Mouse (Mus musculus): ENCODE data around the gene Ppm1j. TPM values are rescaled to one million over a fixed set of nuclear protein-coding genes. Genes with fewer than 3 reads are reported as not detected.

Gene Ppm1j
- total and polyA plus RNA-seq, 3 experiments: 0.54 to 2.7 TPM; not detected in 1

DNA sequence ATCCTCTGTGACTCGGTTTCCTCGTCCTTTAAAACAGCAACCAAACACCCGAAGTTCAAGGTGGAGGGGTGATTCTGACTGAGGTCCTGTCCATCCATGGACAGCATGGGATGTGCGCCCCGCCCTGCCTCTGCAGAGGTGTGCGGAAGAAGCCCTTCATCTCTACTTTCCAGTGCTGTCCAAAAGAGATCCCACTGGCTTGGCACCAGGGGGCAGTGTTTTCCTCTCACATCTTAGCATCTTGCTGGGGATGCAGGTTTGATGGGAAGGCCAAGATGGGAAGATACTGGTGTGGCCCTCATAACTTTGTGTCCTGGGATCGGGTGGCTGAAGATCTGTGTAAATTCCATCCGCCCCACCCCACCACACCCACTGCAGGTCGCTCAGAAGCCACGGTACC lies 10.8 kb upstream of the Ppm1j start:
- H3K9ac ChIP-seq (ENCODE audit: control insufficient read depth, low read depth, low read length, poor library complexity, severe bottlenecking): no peak overlapping the region
- peak; percentile 59 for DNase-seq (ENCODE audit: low read depth, low spot score)
- H3K79me2 ChIP-seq (ENCODE audit: control insufficient read depth, insufficient read depth, low read length, poor library complexity): no peaks in the 10 kb centered on the region

DNA sequence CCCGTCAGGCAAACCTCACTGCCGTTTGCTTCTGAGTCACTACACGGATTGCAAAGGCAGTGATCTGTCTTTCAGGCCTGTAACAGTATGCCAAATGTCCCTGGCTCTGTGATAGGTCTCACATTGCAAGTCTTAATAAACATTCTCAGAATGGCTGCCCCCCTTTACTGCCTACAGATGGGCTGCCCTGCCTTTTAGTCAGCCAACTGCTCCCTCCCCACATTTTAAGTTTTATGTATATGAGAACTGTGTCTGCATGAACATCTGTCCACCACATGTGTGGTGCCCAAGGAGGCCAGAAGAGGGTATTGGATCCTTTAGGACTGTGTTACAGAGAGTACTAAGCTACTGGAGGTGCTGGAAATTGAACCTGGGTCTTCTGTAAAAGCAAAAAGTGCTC lies 9.9 kb upstream of the Ppm1j start:
- Histone ChIP-seq H3K27me3 (ENCODE audit: control insufficient read depth in 1 of 2, insufficient read depth in 2 of 2, low read length in 2 of 2) (no peaks in the 10 kb centered on the region; a peak in 1 of 4 replicates), H3K27ac (ENCODE audit: control insufficient read depth, low read depth, low read length) (no peak overlapping the region), H3K9me3 (replicated peaks; ENCODE audit: insufficient read depth, low read length) (no peaks in the 10 kb centered on the region), H3K9ac (ENCODE audit: control insufficient read depth, low read depth, low read length, poor library complexity, severe bottlenecking) (no peak overlapping the region), H3K36me3 (ENCODE audit: control insufficient read depth in 1 of 2, insufficient read depth in 2 of 2, low read length in 2 of 2) (no peaks in the 10 kb centered on the region), H3K79me2 (ENCODE audit: control insufficient read depth, insufficient read depth, low read length, poor library complexity) (no peaks in the 10 kb centered on the region), H3K4me3 (ENCODE audit: control insufficient read depth in 1 of 2, insufficient read depth in 1 of 2, low read depth in 2 of 2, low read length in 2 of 2) (no peak overlapping the region), H3K4me1 (ENCODE audit: control insufficient read depth in 1 of 2, insufficient read depth in 2 of 2, low read length in 2 of 2) (peaks cover 3% of the 10 kb centered on the region in 2 experiments; a peak in 3 of 4 replicates)
- TF ChIP-seq RCOR1 (IDR thresholded peaks at IDR 0.05; ENCODE audit: low read depth, low read length) (no peak), ETS1 (IDR thresholded peaks at IDR 0.05; ENCODE audit: low read depth, low read length) (no peak), MAZ (IDR thresholded peaks at IDR 0.05; ENCODE audit: low read depth, low read length) (no peak), USF1 (IDR thresholded peaks at IDR 0.05; ENCODE audit: low read depth, low read length) (no peak), RAD21 (IDR thresholded peaks at IDR 0.05; ENCODE audit: low read depth, low read length) (no peak), ELF1 (IDR thresholded peaks at IDR 0.05; ENCODE audit: low read depth, low read length) (no peak)
- DNase-seq (ENCODE audit: low read depth, low spot score): no peak

More for the DNA sequence above, 10.8 kb upstream of the Ppm1j start:
- TF ChIP-seq MYC (IDR thresholded peaks at IDR 0.05; ENCODE audit: low read depth, low read length): no peak
- no peak for TF ChIP-seq EP300 (IDR thresholded peaks at IDR 0.05; ENCODE audit: low read depth in 1 of 2, low read length in 2 of 2)
- no peak for TF ChIP-seq MYB (IDR thresholded peaks at IDR 0.05; ENCODE audit: low read depth, low read length)
- no peak for TF ChIP-seq GABPA (IDR thresholded peaks at IDR 0.05; ENCODE audit: low read depth, low read length)
- TF ChIP-seq RAD21 (IDR thresholded peaks at IDR 0.05; ENCODE audit: low read depth, low read length): peak; percentile 65
- peak; percentile 73 to 80 (median 73) for TF ChIP-seq CTCF (IDR thresholded peaks at IDR 0.05 in 2 of 3, conservative IDR thresholded peaks at IDR 0.05 in 1 of 3; ENCODE audit: control insufficient read depth in 1 of 3, insufficient read depth in 1 of 3, low read depth in 2 of 3, low read length in 3 of 3, poor library complexity in 1 of 3, severe bottlenecking in 1 of 3)
- peak; percentile 43; the same call in 1 of the 2 replicates for TF ChIP-seq MAZ (IDR thresholded peaks at IDR 0.05; ENCODE audit: low read depth, low read length)
- no peak for TF ChIP-seq MXI1 (IDR thresholded peaks at IDR 0.05; ENCODE audit: low read depth, low read length)
- TF ChIP-seq ZC3H11A (IDR thresholded peaks at IDR 0.05; ENCODE audit: low read depth, low read length): peak; percentile 69
- peak; percentile 84 for TF ChIP-seq SMC3 (IDR thresholded peaks at IDR 0.05; ENCODE audit: low read depth, low read length)
- TF ChIP-seq RCOR1 (IDR thresholded peaks at IDR 0.05; ENCODE audit: low read depth, low read length): 0 out of 2 replicates have a peak, but pooled peaks have one; percentile 28
- TF ChIP-seq CHD2 (IDR thresholded peaks at IDR 0.05; ENCODE audit: low read length): no peak
- H3K4me3 ChIP-seq (ENCODE audit: control insufficient read depth in 1 of 2, insufficient read depth in 1 of 2, low read depth in 2 of 2, low read length in 2 of 2): no peak overlapping the region
- no peaks in the 10 kb centered on the region; a peak in 1 of 4 replicates for H3K27me3 ChIP-seq (ENCODE audit: control insufficient read depth in 1 of 2, insufficient read depth in 2 of 2, low read length in 2 of 2)
- H3K4me1 ChIP-seq (ENCODE audit: control insufficient read depth in 1 of 2, insufficient read depth in 2 of 2, low read length in 2 of 2): peaks cover 3% of the 10 kb centered on the region in 2 experiments; a peak in 3 of 4 replicates
- no peak overlapping the region for H3K27ac ChIP-seq (ENCODE audit: control insufficient read depth, low read depth, low read length)
- no peaks in the 10 kb centered on the region for H3K9me3 ChIP-seq (replicated peaks; ENCODE audit: insufficient read depth, low read length)
- no peaks in the 10 kb centered on the region for H3K36me3 ChIP-seq (ENCODE audit: control insufficient read depth in 1 of 2, insufficient read depth in 2 of 2, low read length in 2 of 2)

All from MEL (cell line).